Mouse (Mus musculus) forebrain, embryonic 16.5 days (tissue): ENCODE measurements around the gene Styxl1. TPM values are rescaled to one million over a fixed set of nuclear protein-coding genes. Genes with fewer than 3 reads are reported as not detected.

ENCODE experiments used
- ATAC-seq: fragments of 200-750 bp; cut with Nextera tagmentation; 2 replicates; pipeline ENCODE4 v1.8.0; 2017; ENCODE audit warnings: mild to moderate bottlenecking, moderate library complexity
- H3K27ac ChIP-seq: fragments of 300-500 bp; sonication (generic); 2 replicates; pipeline ENCODE4 v1.5.1; 2014; ENCODE audit warnings: low read length, control low read depth
- H3K27me3 ChIP-seq: fragments of 300-500 bp; sonication (generic); replicated peaks from 2 replicates; pipeline ENCODE4 v1.6.1; 2014; ENCODE audit warnings: low read length; ENCODE audit not compliant: control insufficient read depth, insufficient read depth
- H3K36me3 ChIP-seq: fragments of 300-500 bp; sonication (generic); 2 replicates; pipeline ENCODE4 v1.6.1; 2014; ENCODE audit not compliant: control insufficient read depth, insufficient read depth
- H3K4me1 ChIP-seq: fragments of 300-500 bp; sonication (generic); replicated peaks from 2 replicates; pipeline ENCODE4 v1.6.1; 2014; ENCODE audit warnings: low read length; ENCODE audit not compliant: control insufficient read depth, insufficient read depth
- H3K4me2 ChIP-seq: fragments of 300-500 bp; sonication (generic); 2 replicates; pipeline ENCODE4 v1.6.1; 2014; ENCODE audit warnings: mild to moderate bottlenecking, low read length, control low read depth
- H3K4me3 ChIP-seq: fragments of 300-500 bp; sonication (generic); replicated peaks from 2 replicates; pipeline ENCODE4 v1.5.1; 2014; ENCODE audit warnings: mild to moderate bottlenecking, low read length, control low read depth
- H3K9ac ChIP-seq: fragments of 300-500 bp; sonication (generic); replicated peaks from 2 replicates; pipeline ENCODE4 v1.6.1; 2014; ENCODE audit warnings: low read depth, low read length, control low read depth
- H3K9me3 ChIP-seq: fragments of 300-500 bp; sonication (generic); 2 replicates; pipeline ENCODE4 v1.6.1; 2016; ENCODE audit warnings: low read length; ENCODE audit not compliant: control insufficient read depth
- WGBS: fragments of 180-500 bp; shearing (Covaris S2); extraction: QIAGEN DNeasy Blood & Tissue Kit; methylation state at CpG from one replicate; pipeline ENCODE4 v1.1.7; 2014; 5-methylcytosine and 5-hydroxymethylcytosine counted together
- polyA plus RNA-seq: library from polyadenylated mRNA; unstranded; fragments of >200 nt; fragmentation: Nextera tagmentation; extraction: Ambion mirVana; gene quantifications from 2 replicates; pipeline ENCODE4 v1.2.1, GENCODE M21; 2015

Styxl1 gene
- polyA plus RNA-seq, 1 experiment from 2014 or later = 0.23 TPM

DNA sequence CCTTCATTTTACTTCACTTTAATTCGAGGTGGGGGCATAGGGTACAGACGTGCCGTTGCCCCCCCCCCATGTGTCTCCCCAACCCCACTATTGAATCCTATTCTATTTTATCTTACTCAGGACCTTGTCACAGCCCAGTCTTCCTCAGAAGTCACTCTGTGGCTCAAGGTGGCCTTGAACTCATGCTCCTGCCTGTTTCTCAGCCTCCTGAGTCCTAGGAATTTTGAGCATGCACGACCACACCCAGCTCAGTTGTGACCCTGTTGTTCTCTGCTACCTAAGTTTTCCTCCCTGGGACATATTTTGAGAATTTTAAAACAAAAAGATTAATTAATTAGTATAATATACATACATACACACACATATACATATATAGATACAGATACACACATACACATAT is 25.5 kb upstream of the Styxl1 start:
- no peaks in the 10 kb centered on the region for H3K9me3 ChIP-seq
- H3K4me1 ChIP-seq = peaks cover 21% of the 10 kb centered on the region
- 74% methylated on average over 4 of the region's 4 CpGs for WGBS
- ATAC-seq = no peak
- H3K9ac ChIP-seq = no peak overlapping the region
- H3K27ac ChIP-seq = no peak overlapping the region
- H3K27me3 ChIP-seq = no peaks in the 10 kb centered on the region
- no peak overlapping the region for H3K4me2 ChIP-seq
- no peaks in the 10 kb centered on the region for H3K36me3 ChIP-seq
- no peak overlapping the region for H3K4me3 ChIP-seq

DNA sequence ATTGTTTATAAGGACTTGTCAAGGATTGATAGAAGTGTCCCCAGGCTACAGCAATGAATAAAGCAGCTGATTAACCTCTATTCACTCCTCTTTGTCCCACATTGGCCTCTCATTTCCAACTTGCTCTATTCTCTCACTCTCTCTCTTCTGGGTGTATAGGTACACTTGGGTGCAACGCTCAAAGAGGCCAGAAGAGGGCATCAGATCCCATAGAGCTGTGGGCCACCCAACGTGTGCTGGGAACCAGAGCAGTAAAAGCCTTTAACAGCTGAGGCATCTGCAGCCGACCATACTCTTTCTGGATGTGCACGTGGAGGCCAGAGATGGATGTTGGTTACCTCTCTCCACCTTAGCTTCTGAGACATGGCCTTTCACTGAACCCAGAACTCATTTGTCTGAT is 24.9 kb upstream of the Styxl1 start:
- Histone ChIP-seq H3K4me3 (no peak overlapping the region), H3K9ac (no peak overlapping the region), H3K27me3 (no peaks in the 10 kb centered on the region), H3K4me2 (no peak overlapping the region), H3K4me1 (peaks cover 19% of the 10 kb centered on the region), H3K27ac (no peak overlapping the region), H3K36me3 (no peaks in the 10 kb centered on the region), H3K9me3 (no peaks in the 10 kb centered on the region)
- 69% methylated on average over 4 of the region's 4 CpGs for WGBS
- no peak for ATAC-seq

DNA sequence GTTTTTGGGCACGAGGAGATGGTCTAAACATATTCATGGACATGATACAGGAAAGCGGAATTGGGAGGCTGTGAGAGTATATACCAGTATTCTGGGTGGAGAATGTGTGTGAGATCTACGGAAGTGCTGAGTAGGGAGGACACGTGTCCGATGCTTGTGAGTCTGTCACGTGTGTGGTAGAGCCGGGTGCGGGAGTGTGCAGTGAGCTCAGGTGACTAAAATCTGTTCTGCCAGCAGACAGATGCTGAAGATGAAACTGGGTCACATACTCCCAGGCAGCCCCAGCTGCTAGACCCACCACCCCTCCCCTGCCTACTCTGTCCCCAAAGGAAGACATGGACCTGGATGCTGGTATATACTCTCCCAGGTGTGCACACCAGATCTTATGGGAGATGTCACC is 24.5 kb upstream of the Styxl1 start:
- H3K27me3 ChIP-seq = no peaks in the 10 kb centered on the region
- no peaks in the 10 kb centered on the region for H3K9me3 ChIP-seq
- no peak overlapping the region for H3K9ac ChIP-seq
- H3K4me2 ChIP-seq = no peak overlapping the region
- WGBS = 95% methylated on average over 8 of the region's 8 CpGs
- H3K4me1 ChIP-seq = peaks cover 14% of the 10 kb centered on the region
- no peak overlapping the region for H3K4me3 ChIP-seq
- ATAC-seq = no peak
- H3K36me3 ChIP-seq = no peaks in the 10 kb centered on the region
- H3K27ac ChIP-seq = no peak overlapping the region

GRCm38 (mm10) chr5:135800927-135801326 is 22.7 kb upstream of the Styxl1 start:
- H3K4me3 ChIP-seq = no peak overlapping the region
- no peaks in the 10 kb centered on the region for H3K9me3 ChIP-seq
- H3K27ac ChIP-seq = no peak overlapping the region; the same call in 1 of the 2 replicates
- ATAC-seq = peak; percentile 54; the same call in 1 of the 2 replicates
- H3K27me3 ChIP-seq = no peaks in the 10 kb centered on the region
- H3K4me2 ChIP-seq = no peak overlapping the region
- 0% methylated on average over 6 of the region's 6 CpGs for WGBS
- no peak overlapping the region; the same call in 1 of the 2 replicates for H3K9ac ChIP-seq
- H3K4me1 ChIP-seq = peaks cover 5% of the 10 kb centered on the region; the same call in 1 of the 2 replicates
- no peaks in the 10 kb centered on the region for H3K36me3 ChIP-seq

DNA sequence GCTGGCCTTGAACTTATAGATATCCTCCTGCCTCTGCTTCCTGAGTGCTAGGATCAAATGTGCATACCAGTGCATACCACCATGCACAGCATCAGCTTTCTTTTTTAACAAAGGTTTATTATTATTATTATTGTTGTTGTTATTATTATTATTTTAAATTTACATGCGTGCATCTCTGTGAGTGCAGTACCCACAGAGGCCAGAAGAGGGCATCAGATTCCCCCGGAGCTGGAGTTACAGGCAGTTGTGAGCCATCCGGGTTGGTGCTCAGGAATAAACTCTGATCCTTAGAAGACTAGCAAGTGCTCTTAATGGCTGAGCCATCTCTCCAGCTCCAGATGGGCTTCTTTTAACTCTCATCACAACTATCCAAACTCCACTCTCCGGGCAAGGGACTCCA is 21.6 kb upstream of the Styxl1 start:
- Histone ChIP-seq H3K9me3 (no peaks in the 10 kb centered on the region), H3K27ac (no peak overlapping the region), H3K4me3 (no peak overlapping the region), H3K4me2 (no peak overlapping the region), H3K9ac (no peak overlapping the region), H3K4me1 (peaks cover 8% of the 10 kb centered on the region), H3K36me3 (no peaks in the 10 kb centered on the region), H3K27me3 (no peaks in the 10 kb centered on the region)
- WGBS = 49% methylated on average over 4 of the region's 4 CpGs
- no peak for ATAC-seq

DNA sequence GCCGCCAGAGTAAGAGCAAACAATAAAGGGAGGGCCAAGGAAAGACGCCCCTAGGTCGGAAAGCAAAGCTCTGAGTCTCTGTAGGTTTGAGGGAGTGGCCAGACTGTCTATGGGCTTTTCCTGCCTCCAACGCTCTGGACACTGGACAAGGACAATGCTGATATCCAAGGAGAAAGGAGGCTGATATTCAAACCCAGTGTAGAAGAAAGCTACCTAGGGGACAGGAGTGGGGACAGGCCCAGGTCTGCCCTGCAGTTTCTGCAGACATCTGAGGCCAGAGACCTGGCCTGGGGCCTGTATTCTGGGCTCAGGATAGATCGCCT is 16.6 kb upstream of the Styxl1 start:
- WGBS = 11% methylated on average over 5 of the region's 5 CpGs
- Histone ChIP-seq H3K36me3 (peaks cover 15% of the 10 kb centered on the region), H3K27me3 (no peaks in the 10 kb centered on the region), H3K9ac (peak overlapping the region; percentile 9), H3K9me3 (no peaks in the 10 kb centered on the region), H3K4me2 (peak overlapping the region; percentile 29), H3K27ac (peak overlapping the region; percentile 15; the same call in 1 of the 2 replicates), H3K4me1 (peaks cover 8% of the 10 kb centered on the region; the same call in 1 of the 2 replicates), H3K4me3 (peak overlapping the region; percentile 13; the same call in 1 of the 2 replicates)
- ATAC-seq = peak; percentile 44; the same call in 1 of the 2 replicates

DNA sequence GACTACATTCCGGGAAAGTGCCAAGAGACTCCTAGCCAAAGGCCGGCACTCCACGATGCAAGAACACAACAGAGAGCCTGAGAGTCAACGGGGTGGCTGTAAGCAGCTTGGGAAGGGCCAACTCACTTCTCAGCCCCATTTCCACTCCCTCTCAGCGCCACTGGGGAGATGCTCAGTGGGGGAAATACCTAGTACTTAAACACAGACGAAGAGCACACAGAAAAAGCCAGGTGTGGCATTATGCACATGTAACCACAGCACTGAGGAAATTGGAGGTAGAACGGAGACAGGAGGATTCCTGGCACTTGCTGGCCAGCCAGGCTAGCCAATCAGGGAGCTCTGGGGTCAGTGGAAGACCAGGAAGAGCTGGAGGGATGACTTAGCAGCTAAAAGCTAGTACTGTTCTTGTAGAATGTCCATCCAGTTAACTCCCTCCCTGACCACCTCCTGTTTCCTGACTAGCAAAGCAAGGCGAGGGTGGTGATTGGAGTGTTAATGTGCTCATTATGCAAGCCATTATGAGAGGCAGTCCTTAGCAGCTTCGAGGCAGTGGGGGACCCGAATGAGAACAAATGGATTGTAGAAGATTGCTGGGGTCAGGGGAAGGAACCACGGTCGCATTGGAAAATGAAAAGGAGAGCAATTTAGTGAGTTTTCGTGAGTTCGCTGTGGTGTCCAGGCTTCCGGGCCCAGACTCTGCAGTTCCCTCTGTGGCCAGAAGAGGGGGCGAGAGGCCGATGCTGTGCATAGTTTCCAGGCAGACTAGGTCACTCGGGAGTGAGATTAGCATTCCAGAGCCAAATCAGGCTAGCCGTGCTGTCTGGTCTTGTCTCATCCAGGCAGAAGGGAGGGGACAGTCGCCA is 16.0 kb upstream of the Styxl1 start:
- H3K9ac ChIP-seq = peak overlapping the region; percentile 28
- H3K4me1 ChIP-seq = peaks cover 8% of the 10 kb centered on the region; the same call in 1 of the 2 replicates
- H3K4me2 ChIP-seq = peak overlapping the region; percentile 36
- ATAC-seq = peak; percentile 82
- H3K27ac ChIP-seq = no peak overlapping the region
- 8% methylated on average over 20 of the region's 20 CpGs for WGBS
- peak overlapping the region; percentile 13; the same call in 1 of the 2 replicates for H3K4me3 ChIP-seq
- no peaks in the 10 kb centered on the region for H3K9me3 ChIP-seq
- no peaks in the 10 kb centered on the region for H3K27me3 ChIP-seq
- peaks cover 18% of the 10 kb centered on the region for H3K36me3 ChIP-seq

GRCm38 (mm10) chr5:135782901-135783300 is 4.7 kb upstream of the Styxl1 start:
- no peaks in the 10 kb centered on the region for H3K27me3 ChIP-seq

DNA sequence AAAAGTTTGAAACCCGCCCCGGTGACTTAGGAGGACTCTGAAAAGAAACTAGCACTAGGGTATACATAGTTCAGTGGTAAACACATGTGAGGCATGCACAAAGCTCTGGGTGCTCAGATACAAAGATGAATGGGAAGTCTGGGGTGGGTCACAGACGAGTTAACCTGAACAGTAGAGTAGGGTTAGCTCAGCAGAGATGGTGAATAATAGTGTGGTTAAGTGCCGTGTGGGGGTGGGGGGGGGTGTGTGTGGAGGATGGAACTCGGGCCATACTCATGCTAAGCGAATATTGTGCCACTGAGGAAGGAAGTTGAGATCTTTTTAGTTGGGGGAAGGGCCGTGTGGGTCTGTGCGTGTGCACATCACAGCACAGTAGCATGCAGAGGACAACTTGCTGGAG is 2.1 kb upstream of the Styxl1 start:
- Histone ChIP-seq H3K9ac (no peak overlapping the region), H3K4me3 (no peak overlapping the region), H3K9me3 (no peaks in the 10 kb centered on the region), H3K27ac (no peak overlapping the region), H3K27me3 (no peaks in the 10 kb centered on the region), H3K4me2 (no peak overlapping the region), H3K4me1 (peaks cover 28% of the 10 kb centered on the region), H3K36me3 (peaks cover 19% of the 10 kb centered on the region)
- WGBS = 90% methylated on average over 8 of the region's 8 CpGs
- ATAC-seq = no peak

More at GRCm38 (mm10) chr5:135782901-135783300, 4.7 kb upstream of the Styxl1 start:
- peaks cover 40% of the 10 kb centered on the region for H3K36me3 ChIP-seq
- no peak overlapping the region for H3K4me3 ChIP-seq
- H3K9me3 ChIP-seq = no peaks in the 10 kb centered on the region
- WGBS = 89% methylated on average over 4 of the region's 4 CpGs
- ATAC-seq = no peak
- peaks cover 20% of the 10 kb centered on the region for H3K4me1 ChIP-seq
- no peak overlapping the region for H3K9ac ChIP-seq
- H3K4me2 ChIP-seq = no peak overlapping the region
- H3K27ac ChIP-seq = no peak overlapping the region
